Mouse (Mus musculus) intestine, postnatal 0 days (tissue): ENCODE measurements around the gene Rorb. TPM values are rescaled to one million over a fixed set of nuclear protein-coding genes. Genes with fewer than 3 reads are reported as not detected.

Experiments
- ATAC-seq: fragments of 200-750 bp; cut with Nextera tagmentation; 2 replicates; pipeline ENCODE4 v1.8.0; 2017; ENCODE audit warnings: mild to moderate bottlenecking, moderate TSS enrichment, moderate library complexity
- H3K27ac ChIP-seq: fragments of 300-500 bp; sonication (generic); 2 replicates; pipeline ENCODE4 v1.5.1; 2014; ENCODE audit warnings: mild to moderate bottlenecking, low read depth, low read length, moderate library complexity
- H3K27me3 ChIP-seq: fragments of 300-500 bp; sonication (generic); replicated peaks from 2 replicates; pipeline ENCODE4 v1.6.1; 2014; ENCODE audit warnings: low read length, mixed read lengths; ENCODE audit not compliant: control insufficient read depth, insufficient read depth
- H3K36me3 ChIP-seq: fragments of 300-500 bp; sonication (generic); 2 replicates; pipeline ENCODE4 v1.6.1; 2014; ENCODE audit warnings: mild to moderate bottlenecking, moderate library complexity; ENCODE audit not compliant: control insufficient read depth, insufficient read depth
- H3K4me1 ChIP-seq: fragments of 300-500 bp; sonication (generic); replicated peaks from 2 replicates; pipeline ENCODE4 v1.6.1; 2014; ENCODE audit warnings: antibody characterized with exemption, low read length, mixed read lengths; ENCODE audit not compliant: control insufficient read depth, insufficient read depth
- H3K4me2 ChIP-seq: fragments of 300-500 bp; sonication (generic); replicated peaks from 2 replicates; pipeline ENCODE4 v1.6.1; 2014; ENCODE audit warnings: low read depth, mild to moderate bottlenecking, moderate library complexity
- H3K4me3 ChIP-seq: fragments of 300-500 bp; sonication (generic); 2 replicates; pipeline ENCODE4 v1.5.1; 2014; ENCODE audit warnings: low read depth, low read length
- H3K9ac ChIP-seq: fragments of 300-500 bp; sonication (generic); 2 replicates; pipeline ENCODE4 v1.6.1; 2014; ENCODE audit warnings: mild to moderate bottlenecking, low read depth, low read length
- H3K9me3 ChIP-seq: fragments of 300-500 bp; sonication (generic); 2 replicates; pipeline ENCODE4 v1.6.1; 2016; ENCODE audit warnings: mixed run types; ENCODE audit not compliant: control insufficient read depth
- CTCF ChIP-seq: sonication (generic); IDR thresholded peaks from 2 replicates; pipeline ENCODE4 v1.5.1; 2016; ENCODE audit warnings: low read depth, mild to moderate bottlenecking, control low read depth, antibody characterized with exemption, moderate library complexity
- WGBS: fragments of 180-500 bp; shearing (Covaris S2); extraction: QIAGEN DNeasy Blood & Tissue Kit; methylation state at CpG from one replicate; pipeline ENCODE4 v1.1.7; 2014; 5-methylcytosine and 5-hydroxymethylcytosine counted together
- polyA plus RNA-seq: library from polyadenylated mRNA; unstranded; fragments of >200 nt; fragmentation: Nextera tagmentation; extraction: Ambion mirVana; gene quantifications from 2 replicates; pipeline ENCODE4 v1.2.1, GENCODE M21; 2015

The Rorb gene
- polyA plus RNA-seq, 1 experiment from 2014 or later = 0.17 TPM

DNA sequence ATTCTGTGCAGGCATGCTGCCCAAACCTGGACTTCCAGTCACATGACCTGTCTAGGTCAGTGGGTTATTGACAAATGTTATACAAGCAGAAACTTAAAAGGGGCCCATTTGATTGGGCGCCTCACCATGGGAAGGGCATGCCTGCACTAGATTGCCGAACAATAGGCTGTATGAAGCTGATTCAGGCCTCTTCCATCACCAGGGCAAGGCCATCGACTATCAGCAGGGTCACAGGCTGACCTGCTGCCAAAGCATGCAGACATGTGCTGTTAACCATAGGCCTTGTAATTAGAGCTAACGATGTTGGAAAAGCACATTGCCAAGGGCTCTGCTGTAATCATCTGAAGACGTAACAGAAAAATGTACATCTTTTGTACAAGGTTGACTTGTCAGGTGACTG, 131.0 kb downstream of the Rorb start:
- Histone ChIP-seq H3K9ac (no peak overlapping the region), H3K27me3 (no peaks in the 10 kb centered on the region), H3K4me2 (no peak overlapping the region), H3K36me3 (no peaks in the 10 kb centered on the region), H3K9me3 (no peaks in the 10 kb centered on the region), H3K4me3 (no peak overlapping the region), H3K27ac (no peak overlapping the region), H3K4me1 (no peaks in the 10 kb centered on the region)
- WGBS = 76% methylated on average over 5 of the region's 5 CpGs
- no peak for ATAC-seq
- TF ChIP-seq CTCF = no peak

DNA sequence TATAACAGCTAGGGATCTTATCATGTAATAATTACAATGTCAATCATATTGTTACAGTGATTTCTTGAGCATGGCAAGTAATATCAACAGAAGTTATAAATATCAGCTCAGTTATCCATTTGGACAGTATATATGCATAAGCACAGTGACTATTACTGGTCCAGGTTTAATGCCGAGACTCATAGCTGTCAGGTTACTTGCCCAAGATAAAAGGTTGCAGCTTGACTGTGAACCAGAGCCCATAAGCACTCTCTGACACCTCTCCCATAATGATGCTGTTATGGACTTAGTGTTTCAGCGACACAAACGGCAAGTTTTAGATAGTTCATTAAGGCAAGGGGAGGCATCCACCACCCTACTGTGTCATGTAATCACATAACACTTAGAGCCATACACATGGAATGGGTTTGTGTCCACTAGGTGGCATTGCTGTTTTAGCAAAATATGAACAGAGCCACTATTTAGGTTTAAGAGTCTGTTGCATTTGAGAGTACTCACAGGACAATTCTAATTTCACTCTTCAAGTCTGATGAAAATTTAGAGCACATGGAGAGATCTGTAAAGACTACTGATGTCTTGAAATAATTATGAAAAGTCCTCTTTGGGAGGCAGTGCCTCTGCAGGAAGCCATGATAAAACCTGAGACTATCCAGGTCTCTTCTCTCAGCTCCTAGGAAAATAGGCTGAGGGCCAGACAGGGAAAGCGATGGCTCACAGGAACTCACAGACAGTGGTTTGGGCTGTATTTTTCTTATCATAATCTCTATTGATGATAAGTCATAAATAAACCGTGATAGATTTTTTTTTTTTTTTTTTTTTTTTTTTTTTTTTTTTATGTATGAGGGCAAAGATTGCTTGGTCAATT, 136.0 kb downstream of the Rorb start:
- no peaks in the 10 kb centered on the region for H3K36me3 ChIP-seq
- H3K27me3 ChIP-seq = no peaks in the 10 kb centered on the region
- 54% methylated on average over 5 of the region's 5 CpGs for WGBS
- no peaks in the 10 kb centered on the region for H3K4me1 ChIP-seq
- no peak overlapping the region for H3K27ac ChIP-seq
- no peaks in the 10 kb centered on the region for H3K9me3 ChIP-seq
- H3K4me2 ChIP-seq = no peak overlapping the region
- ATAC-seq = no peak
- no peak overlapping the region for H3K4me3 ChIP-seq
- no peak overlapping the region for H3K9ac ChIP-seq
- peak; percentile 83 for TF ChIP-seq CTCF

DNA sequence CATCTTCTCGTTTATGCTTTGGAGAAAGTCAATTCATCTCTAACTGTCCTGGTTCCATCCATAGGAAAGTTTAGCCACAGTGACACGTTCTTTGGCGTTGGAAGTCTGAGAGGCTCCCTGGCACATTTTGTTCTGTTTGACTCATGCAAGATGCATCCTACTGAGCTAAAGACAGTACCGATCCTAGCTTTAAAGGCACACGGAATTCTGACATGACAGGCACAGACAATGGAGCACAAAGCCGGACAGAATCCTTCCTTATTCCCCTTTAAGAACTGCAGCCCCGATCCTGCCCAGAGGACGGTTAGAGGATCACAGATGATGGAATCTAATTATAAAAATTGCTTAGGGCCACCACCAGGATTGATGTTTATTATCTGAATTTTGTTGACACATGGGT, 141.6 kb downstream of the Rorb start:
- Histone ChIP-seq H3K9me3 (no peaks in the 10 kb centered on the region), H3K4me1 (no peaks in the 10 kb centered on the region), H3K4me3 (no peak overlapping the region), H3K4me2 (no peak overlapping the region), H3K27me3 (no peaks in the 10 kb centered on the region), H3K27ac (no peak overlapping the region), H3K36me3 (no peaks in the 10 kb centered on the region), H3K9ac (no peak overlapping the region)
- no peak for ATAC-seq
- 68% methylated on average over 8 of the region's 8 CpGs for WGBS
- TF ChIP-seq CTCF = no peak

DNA sequence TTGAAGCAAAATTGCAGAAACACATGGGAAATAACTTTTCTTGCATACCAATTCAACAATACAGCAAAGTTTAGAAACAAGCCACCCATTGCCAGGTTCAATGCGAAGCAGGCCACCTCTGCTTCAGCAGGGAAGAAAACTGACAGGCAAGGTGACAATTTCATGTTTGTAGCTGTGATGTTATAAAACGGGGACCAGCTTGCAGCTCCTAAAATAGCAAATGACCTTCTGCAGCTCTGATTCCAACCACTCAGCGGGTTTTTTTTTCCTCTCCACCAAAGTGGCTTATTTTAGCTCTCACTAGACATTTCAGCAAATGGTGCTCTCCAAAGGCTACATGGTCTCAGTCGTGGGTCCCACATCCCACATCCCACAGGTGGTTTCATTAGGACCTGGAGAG, 143.7 kb downstream of the Rorb start:
- Histone ChIP-seq H3K4me1 (no peaks in the 10 kb centered on the region), H3K27me3 (no peaks in the 10 kb centered on the region), H3K27ac (no peak overlapping the region), H3K4me2 (no peak overlapping the region), H3K9me3 (no peaks in the 10 kb centered on the region), H3K36me3 (no peaks in the 10 kb centered on the region), H3K9ac (no peak overlapping the region), H3K4me3 (no peak overlapping the region)
- TF ChIP-seq CTCF = no peak
- no peak for ATAC-seq
- WGBS = 68% methylated on average over 4 of the region's 4 CpGs

DNA sequence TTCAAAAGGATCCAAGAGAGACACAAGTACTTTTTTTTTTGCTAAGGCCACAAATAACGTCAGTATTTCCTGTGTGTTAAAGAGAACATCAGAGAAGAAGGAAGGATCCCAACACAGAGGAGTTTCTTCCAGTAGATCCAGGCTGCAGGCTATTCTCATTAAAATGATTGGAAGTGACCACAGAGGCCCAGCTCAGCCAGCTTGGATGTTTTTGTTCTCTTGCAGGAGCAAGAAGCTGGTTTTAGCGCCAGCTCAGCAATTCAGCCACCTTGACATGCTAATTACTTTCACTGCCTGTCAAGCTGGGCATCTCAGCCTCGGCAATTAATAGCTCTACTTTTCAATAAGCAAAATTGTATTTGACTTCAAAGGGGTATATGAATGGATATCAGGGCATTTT, 151.1 kb downstream of the Rorb start:
- H3K9me3 ChIP-seq = no peaks in the 10 kb centered on the region
- H3K4me2 ChIP-seq = no peak overlapping the region
- no peak overlapping the region for H3K9ac ChIP-seq
- ATAC-seq = no peak
- H3K36me3 ChIP-seq = no peaks in the 10 kb centered on the region
- no peaks in the 10 kb centered on the region for H3K27me3 ChIP-seq
- H3K27ac ChIP-seq = no peak overlapping the region
- no peak for TF ChIP-seq CTCF
- H3K4me1 ChIP-seq = no peaks in the 10 kb centered on the region
- WGBS = 44% methylated on average over 3 of the region's 3 CpGs
- H3K4me3 ChIP-seq = no peak overlapping the region

DNA sequence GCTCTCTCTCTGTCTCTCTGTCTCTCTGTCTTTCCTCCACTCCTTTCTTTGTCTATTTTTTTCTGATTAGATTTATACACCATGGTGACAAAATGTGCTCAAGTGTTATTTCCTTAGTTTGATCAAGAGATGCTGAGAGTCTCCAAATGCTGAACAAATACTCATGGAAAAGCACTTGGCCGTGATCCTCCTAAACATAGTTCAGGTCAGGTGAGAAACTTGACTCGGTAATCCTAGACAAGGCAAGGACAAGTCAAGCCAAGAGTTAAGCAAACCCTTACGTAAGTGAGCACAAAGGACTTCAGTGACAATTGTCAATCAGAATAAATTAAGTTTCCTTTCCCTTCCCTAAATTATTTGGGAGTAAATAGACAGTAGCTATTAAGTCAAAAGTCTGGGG, 158.2 kb downstream of the Rorb start:
- WGBS = 87% methylated on average over 3 of the region's 3 CpGs
- H3K9ac ChIP-seq = no peak overlapping the region
- TF ChIP-seq CTCF = no peak
- ATAC-seq = no peak
- H3K4me2 ChIP-seq = no peak overlapping the region
- no peaks in the 10 kb centered on the region for H3K27me3 ChIP-seq
- no peaks in the 10 kb centered on the region for H3K36me3 ChIP-seq
- H3K27ac ChIP-seq = no peak overlapping the region
- no peaks in the 10 kb centered on the region for H3K9me3 ChIP-seq
- H3K4me1 ChIP-seq = no peaks in the 10 kb centered on the region
- H3K4me3 ChIP-seq = no peak overlapping the region

DNA sequence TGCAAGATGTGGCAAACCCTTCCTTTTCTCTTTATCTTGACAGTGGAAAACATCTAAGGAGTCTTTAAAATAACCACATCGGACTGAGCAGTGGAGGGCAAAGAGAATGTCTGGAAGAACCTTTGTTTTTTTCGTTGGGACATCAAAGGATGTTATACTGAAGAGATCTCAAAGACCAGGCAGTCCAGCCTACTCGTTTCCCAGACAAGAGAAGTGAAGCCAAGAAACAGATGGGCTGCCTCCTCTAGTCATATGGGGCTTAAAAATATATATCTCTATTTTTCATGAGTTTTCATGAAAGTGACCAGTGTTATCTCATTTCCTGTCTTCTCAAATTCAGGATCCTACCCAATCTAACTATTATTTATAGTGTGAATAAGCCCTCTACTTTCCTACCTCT, 163.8 kb downstream of the Rorb start:
- Histone ChIP-seq H3K4me3 (no peak overlapping the region), H3K4me2 (no peak overlapping the region), H3K9me3 (no peaks in the 10 kb centered on the region), H3K9ac (no peak overlapping the region), H3K36me3 (no peaks in the 10 kb centered on the region), H3K4me1 (no peaks in the 10 kb centered on the region), H3K27ac (no peak overlapping the region), H3K27me3 (no peaks in the 10 kb centered on the region)
- no peak for ATAC-seq
- no peak for TF ChIP-seq CTCF
- 71% methylated on average over 3 of the region's 3 CpGs for WGBS
